Mouse (Mus musculus) adrenal gland, postnatal 36 days (tissue): ENCODE measurements around the gene Anln. TPM values are rescaled to one million over a fixed set of nuclear protein-coding genes. Genes with fewer than 3 reads are reported as not detected.
"Not testable (repeated sequence)": the region's sequence is repeated elsewhere in the genome, so short reads cannot be mapped to it uniquely, and the experiment has no call there.

ENCODE experiments used
- DNase-seq, 2 experiments: peaks; one replicate each; pipeline ENCODE4 v3.0.0; 2021; ENCODE audit warnings: mixed read lengths in 1 of 2
- total RNA-seq, 2 experiments: library from RNA; stranded (reverse); gene quantifications; 2 replicates each; pipeline ENCODE4 v1.2.3; 2021

Anln gene
- total RNA-seq, 2 experiments from 2014 or later = 6.5 to 6.7 TPM

DNA sequence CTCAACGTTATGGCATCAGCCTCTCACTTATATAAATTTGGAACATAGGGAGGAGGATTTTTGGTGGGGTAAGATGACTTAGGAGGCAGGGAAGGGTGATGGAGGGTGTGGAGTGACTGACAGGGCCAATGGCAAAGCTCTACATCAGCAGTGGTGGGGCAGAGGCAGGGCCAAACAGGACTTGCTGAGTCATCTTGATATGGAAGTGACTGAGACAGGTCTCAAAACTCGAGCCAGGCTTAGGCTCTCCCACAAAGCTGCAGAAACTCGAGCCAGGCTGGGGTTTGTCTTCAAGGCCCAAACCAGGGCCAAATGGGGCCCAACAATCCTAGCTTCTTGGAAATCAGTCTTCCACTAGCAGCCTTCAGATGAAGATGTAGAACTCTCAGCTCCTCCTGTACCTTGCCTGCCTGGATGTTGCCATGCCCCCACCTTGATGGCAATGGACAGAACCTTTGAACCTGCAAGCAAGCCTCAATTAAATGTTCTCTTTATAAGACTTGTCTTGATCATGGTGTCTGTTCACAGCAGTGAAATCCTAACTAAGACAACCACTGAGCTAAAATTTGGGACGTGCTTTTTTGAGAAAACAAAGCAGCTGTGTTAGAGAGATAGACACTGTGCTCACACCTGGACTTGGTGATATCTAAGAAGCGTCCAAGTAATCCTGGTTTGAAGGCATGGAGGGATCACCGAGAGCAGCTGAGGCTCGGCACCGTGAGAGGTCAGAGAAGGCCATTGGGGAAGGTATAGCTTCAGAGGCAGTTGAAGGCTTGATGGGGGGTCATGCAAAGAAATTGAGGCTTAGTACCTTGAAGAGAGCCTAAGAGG is 66.4 kb downstream of the Anln start:
- DNase-seq = no peak

DNA sequence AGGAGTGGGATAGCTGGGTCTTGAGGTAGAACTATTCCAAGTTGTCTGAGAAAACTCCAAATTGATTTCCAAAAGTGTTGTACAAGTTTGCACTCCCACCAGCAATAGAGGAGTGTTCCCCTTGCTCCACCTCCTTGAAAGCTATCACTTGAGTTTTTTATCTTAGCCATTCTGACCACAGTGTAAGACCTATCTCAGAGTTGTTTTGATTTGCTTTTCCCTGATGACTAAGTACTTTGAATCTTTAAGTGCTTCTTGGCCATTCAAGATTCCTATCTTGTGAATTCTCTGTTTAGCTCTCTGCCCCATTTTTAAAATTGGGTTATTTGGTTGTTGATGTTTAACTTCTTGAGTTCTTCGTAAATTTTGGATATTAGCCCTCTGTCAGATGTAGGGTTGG is 69.9 kb downstream of the Anln start:
- DNase-seq = no peak

DNA sequence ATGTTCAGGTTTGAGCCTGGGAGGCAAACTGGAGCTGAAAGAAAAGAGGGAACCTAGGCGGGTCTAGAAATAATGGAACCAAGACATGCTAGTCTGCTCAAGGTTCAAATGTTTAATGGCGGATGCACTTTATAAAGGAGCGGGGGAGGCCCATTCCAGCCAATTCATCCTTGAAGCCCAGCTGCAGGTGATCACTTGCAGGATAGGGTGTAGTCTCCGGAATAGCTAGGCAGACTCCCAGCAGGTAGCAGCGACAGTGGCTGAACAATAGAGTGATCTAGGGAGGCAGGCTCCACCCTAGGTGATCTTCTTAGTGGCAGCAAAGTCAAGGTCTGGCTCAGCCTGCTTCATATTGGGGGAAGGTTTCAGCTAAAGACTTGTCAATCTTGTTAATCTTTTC is 72.9 kb downstream of the Anln start:
- not testable (repeated sequence) for DNase-seq

DNA sequence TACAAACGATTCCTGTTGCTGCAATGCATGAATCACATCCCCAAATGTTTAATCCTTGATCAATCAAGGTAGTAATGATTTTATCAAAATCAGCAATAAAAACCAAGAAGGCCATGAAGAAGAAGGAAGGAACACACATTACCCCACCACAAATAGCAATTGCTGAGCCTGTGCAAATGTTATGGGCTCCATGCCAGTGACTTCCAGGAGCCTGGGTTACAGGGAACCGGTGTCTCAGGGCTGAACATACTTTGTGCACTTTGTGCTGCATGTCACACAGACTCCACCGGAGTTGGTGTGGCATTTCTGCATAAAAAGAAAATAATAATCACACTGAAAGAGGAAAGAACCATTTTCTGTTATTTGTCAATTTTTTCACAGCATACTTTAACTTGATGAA is 74.9 kb downstream of the Anln start:
- DNase-seq = peak in 1 of 2 experiments; percentile 12

DNA sequence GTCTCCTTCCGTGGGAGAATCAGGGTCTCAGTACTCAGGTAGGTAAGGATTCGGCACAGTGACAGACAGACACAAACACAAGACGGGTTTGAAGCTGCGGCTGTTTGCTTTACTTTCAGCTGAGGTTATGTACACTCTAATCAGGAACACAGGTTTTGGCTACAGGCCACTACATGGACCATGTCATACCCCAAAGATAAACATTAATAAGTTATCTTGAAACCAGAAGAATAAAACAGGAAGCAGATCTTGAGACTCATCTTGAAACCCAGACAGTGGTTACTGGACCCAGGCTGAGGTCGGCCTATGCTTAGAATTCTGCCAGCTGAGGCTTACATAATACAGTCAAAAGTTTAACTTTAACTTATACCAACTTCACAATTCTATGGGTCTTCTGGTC is 75.8 kb downstream of the Anln start:
- DNase-seq = no peak

DNA sequence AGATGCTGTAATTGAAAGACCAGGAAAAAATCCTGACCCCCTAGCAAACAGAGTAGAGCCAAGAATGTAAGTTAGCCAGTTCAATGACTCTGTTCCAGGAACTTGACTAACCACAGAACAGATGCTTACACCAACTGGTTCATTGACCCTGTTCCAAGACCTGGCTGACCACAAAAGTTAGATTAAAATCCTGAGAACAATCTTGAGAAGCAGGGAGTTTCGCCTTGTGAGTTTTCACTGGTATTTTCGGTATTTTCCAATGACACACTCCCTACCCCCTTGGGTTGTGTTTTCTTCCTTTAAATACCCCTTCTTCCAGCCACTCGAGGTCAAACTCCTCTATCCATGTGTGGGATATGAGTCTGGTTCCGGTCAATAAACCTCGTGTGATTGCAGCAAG is 79.3 kb downstream of the Anln start:
- no peak for DNase-seq

DNA sequence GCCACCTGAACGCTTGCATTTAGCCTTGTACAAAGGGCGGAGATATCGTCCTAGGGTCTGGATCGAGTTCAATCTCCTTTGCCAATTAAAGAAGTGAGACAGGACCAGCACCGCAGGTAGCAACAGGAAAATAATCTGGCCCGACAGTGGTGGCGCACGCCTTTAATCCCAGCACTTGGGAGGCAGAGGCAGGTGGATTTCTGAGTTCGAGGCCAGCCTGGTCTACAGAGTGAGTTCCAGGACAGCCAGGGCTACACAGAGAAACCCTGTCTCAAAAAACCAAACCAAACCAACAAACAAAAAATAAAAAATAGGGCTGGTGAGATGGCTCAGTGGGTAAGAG is 81.1 kb downstream of the Anln start:
- DNase-seq = not testable (repeated sequence)

DNA sequence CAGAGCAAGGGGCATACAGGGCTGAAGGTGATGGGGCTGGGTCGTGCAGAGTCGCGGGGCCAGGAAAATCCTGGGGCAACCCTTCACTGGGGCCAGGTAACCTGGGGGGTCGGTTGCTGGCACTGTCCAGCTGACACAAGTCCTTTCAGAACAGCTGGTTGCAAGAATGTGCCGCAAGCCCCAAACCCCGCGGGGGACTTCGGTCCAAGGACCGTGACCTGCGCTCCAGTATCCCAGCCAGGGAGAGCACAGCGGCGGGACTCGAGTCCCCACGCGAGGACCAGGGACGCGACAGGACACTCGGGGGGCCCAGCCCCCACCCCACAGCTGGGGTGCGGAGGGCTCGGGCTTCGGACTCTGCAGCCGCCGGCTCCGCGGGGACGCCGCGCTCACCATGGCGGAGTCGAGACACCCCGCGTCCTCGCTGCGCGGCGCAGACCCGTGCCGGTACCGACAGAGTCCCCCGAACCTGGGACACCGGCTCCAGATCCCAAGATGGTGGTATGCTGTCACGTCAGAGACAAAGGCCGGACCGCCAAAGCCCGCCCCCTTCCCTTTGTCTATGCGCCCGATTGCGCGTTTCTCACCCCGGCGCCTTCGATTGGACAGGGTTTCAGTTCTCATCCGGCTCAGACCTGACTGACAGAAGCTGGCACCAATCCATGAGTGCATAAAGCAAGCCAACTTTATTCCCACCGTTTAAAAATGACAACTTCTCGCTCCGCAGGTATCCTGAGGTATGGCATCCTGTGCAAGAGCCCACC is 81.7 kb downstream of the Anln start, which contains the start of gene Zfp810:
Gene Zfp810, minus strand, starts transcription at position 493 of the 764 bp plus-strand sequence.
- DNase-seq = peak; percentile 92 to 94

DNA sequence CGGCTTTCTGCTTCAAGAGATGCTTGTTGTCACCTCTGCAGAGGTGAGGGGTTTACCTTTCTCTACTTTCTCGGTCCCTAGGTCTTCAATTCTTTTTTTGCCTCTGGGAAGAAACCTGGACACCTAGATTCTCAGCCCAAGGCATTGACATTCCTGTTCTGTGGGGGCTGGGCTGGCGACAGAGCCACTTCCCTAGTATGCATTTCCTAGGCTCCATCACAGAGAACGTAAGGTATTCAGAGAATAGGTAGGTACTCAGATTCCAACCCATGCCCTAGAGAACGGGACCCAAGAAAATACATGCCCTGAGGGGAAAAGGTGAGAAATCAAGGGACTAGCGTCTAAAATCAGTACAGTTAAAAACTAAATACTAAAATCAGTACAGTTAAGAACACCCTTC is 82.3 kb downstream of the Anln start:
- DNase-seq = no peak

DNA sequence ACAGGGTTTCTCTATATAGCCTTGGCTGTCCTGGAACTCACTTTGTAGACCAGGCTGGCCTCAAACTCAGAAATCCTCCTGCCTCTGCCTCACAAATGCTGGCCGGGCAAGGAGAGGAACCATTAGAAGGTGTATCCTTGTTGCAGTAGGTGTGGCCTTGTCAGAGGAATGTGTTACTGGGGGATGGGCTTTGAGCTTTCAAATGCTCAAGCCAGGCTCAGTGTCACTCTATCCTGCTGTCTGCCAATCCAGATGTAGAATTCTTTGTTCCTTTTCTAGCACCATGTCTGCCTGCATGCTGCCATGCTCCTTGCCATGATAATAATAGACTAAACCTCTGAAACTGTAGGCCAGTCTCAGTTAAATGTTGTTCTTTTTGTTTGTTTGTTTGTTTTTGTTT is 86.8 kb downstream of the Anln start:
- no peak for DNase-seq

Other genes with a start within 250 kb of the Anln start
- gene Pigyl, start 232.3 kb downstream of the Anln start, total RNA-seq = 10 to 100 TPM; 50.3 to 59.1 TPM
- gene Zfp872, start 201.1 kb downstream of the Anln start, total RNA-seq = 1 to 10 TPM; 2.7 to 4.3 TPM
- 10 to 100 TPM; 36.9 to 45.3 TPM for gene Zfp809, start 163.5 kb downstream of the Anln start, total RNA-seq
- under 1 TPM; 0.69 to 0.73 TPM for gene Zfp599, start 129.3 kb downstream of the Anln start, total RNA-seq
- gene Zfp810, start 81.5 kb downstream of the Anln start, total RNA-seq = 1 to 10 TPM; 5.3 to 8.3 TPM
- gene 9530077C05Rik, start 22.3 kb upstream of the Anln start, total RNA-seq = 1 to 10 TPM; 6.6 TPM
- gene Gm17545, start 65.1 kb upstream of the Anln start, total RNA-seq = not detected
- gene Rp9, start 80.6 kb upstream of the Anln start, total RNA-seq = 10 to 100 TPM; 29.0 to 42.6 TPM
- 10 to 100 TPM; 13.2 to 13.4 TPM for gene Bbs9, start 86.5 kb upstream of the Anln start, total RNA-seq